Mouse (Mus musculus) hindbrain, postnatal 0 days (tissue): ENCODE data around the gene Serpinb6e. TPM values are rescaled to one million over a fixed set of nuclear protein-coding genes. Genes with fewer than 3 reads are reported as not detected.

ENCODE experiments used
- ATAC-seq: fragments of 200-750 bp; cut with Nextera tagmentation; 2 replicates; pipeline ENCODE4 v1.8.0; 2017; ENCODE audit warnings: mild to moderate bottlenecking, moderate TSS enrichment, moderate library complexity
- DNase-seq: peaks from one replicate; pipeline ENCODE4 v3.0.0-alpha.2; 2015; ENCODE audit warnings: low spot score
- H3K27ac ChIP-seq: fragments of 300-500 bp; sonication (generic); 2 replicates; pipeline ENCODE4 v1.5.1; 2014; ENCODE audit warnings: mild to moderate bottlenecking
- H3K27me3 ChIP-seq: fragments of 300-500 bp; sonication (generic); 2 replicates; pipeline ENCODE4 v1.6.1; 2014; ENCODE audit warnings: low read length, mixed read lengths; ENCODE audit not compliant: insufficient read depth
- H3K36me3 ChIP-seq: fragments of 300-500 bp; sonication (generic); 2 replicates; pipeline ENCODE4 v1.6.1; 2014; ENCODE audit warnings: low read length, mixed read lengths; ENCODE audit not compliant: insufficient read depth
- H3K4me1 ChIP-seq: fragments of 300-500 bp; sonication (generic); 2 replicates; pipeline ENCODE4 v1.6.1; 2014; ENCODE audit warnings: antibody characterized with exemption, low read length, mixed read lengths; ENCODE audit not compliant: insufficient read depth
- H3K4me2 ChIP-seq: fragments of 300-500 bp; sonication (generic); 2 replicates; pipeline ENCODE4 v1.6.1; 2014; ENCODE audit warnings: low read depth, mild to moderate bottlenecking, low read length, moderate library complexity, mixed read lengths
- H3K4me3 ChIP-seq: fragments of 300-500 bp; sonication (generic); 2 replicates; pipeline ENCODE4 v1.5.1; 2014; ENCODE audit warnings: low read length
- H3K9ac ChIP-seq: fragments of 300-500 bp; sonication (generic); replicated peaks from 2 replicates; pipeline ENCODE4 v1.6.1; 2014; ENCODE audit warnings: mild to moderate bottlenecking, low read length, moderate library complexity, mixed read lengths
- H3K9me3 ChIP-seq: fragments of 300-500 bp; sonication (generic); 2 replicates; pipeline ENCODE4 v1.6.1; 2016; ENCODE audit warnings: low read length, mixed read lengths
- CTCF ChIP-seq: IDR thresholded peaks from 2 replicates; pipeline ENCODE4 v1.5.1; 2016; ENCODE audit warnings: antibody characterized with exemption, control low read depth, low read depth
- WGBS: fragments of 180-500 bp; shearing (Covaris S2); extraction: QIAGEN DNeasy Blood & Tissue Kit; methylation state at CpG from one replicate; pipeline ENCODE4 v1.1.7; 2014; 5-methylcytosine and 5-hydroxymethylcytosine counted together
- polyA plus RNA-seq: library from polyadenylated mRNA; unstranded; fragments of >200 nt; fragmentation: Nextera tagmentation; extraction: Ambion mirVana; gene quantifications from 2 replicates; pipeline ENCODE4 v1.2.1, GENCODE M21; 2015
- total RNA-seq: library from RNA; depleted of rRNA; stranded (reverse); fragments of >200 nt; gene quantifications from 2 replicates; pipeline ENCODE4 v1.2.3, GENCODE M21; 2014; rRNA removed

The Serpinb6e gene
- total RNA-seq (not detected in 2 replicates), polyA plus RNA-seq (not detected in 2 replicates)

DNA sequence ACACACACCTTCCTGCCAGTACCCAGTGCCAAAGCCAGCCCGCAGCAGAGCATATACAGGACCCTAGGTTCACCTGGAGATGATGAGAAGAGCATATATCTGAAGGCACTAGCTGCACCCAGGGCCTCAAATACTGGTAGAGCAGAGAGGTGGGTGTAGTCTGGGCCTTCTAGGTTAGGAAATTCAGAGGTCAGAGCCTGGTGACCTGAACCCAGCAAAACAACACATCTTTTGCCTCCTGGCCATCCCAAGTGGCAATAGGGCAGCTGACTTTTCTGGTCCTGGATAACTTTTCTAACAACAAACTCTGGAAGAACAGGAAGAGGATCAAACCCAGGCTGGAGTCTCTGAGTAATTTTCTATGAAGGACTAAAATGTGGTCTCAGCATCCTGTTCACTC is at the start of gene Serpinb6e:
Gene Serpinb6e, minus strand, starts transcription at position 101 of the 400 bp plus-strand sequence.
- H3K4me3 ChIP-seq, result no peak within 1 kb of the TSS
- ATAC-seq (no peak), DNase-seq (no peak)
- H3K27ac ChIP-seq, result no peak within 1 kb of the TSS
- H3K9me3 ChIP-seq, result no peaks in the 10 kb centered on the region
- H3K36me3 ChIP-seq, result no peaks in the 10 kb centered on the region
- 52% methylated on average over 1 of the region's 1 CpGs for WGBS
- H3K27me3 ChIP-seq, result no peaks in the 10 kb centered on the region
- H3K4me2 ChIP-seq, result no peak within 1 kb of the TSS
- no peaks in the 10 kb centered on the region for H3K4me1 ChIP-seq
- no peak within 1 kb of the TSS for H3K9ac ChIP-seq
- TF ChIP-seq CTCF, result no peak

DNA sequence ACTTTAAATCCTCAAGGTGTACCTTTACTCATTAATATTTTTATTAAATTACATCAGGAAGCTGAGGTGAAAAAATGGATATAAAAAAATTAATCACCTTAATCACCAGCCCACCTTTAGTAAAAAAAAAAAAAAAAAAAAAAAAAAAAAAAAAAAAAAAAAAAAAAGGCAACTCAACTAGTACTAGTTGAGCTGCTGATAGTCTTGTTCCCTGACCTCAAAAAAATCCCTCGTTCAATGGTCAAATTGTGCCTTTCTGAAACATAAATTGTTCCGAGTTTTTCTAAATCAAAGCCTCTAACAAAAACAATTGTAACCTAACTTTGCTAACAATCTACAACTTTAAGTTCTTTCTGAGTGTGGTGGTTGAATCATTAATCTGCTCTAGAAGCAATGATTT is 12.5 kb downstream of the Serpinb6e start:
- TF ChIP-seq CTCF, result no peak
- no peaks in the 10 kb centered on the region for H3K36me3 ChIP-seq
- no peaks in the 10 kb centered on the region for H3K4me1 ChIP-seq
- H3K27me3 ChIP-seq, result no peaks in the 10 kb centered on the region
- H3K4me2 ChIP-seq, result no peak overlapping the region
- no peak overlapping the region for H3K27ac ChIP-seq
- no peak overlapping the region for H3K9ac ChIP-seq
- no peaks in the 10 kb centered on the region for H3K9me3 ChIP-seq
- WGBS, result 86% methylated on average over 2 of the region's 2 CpGs
- ATAC-seq (no peak), DNase-seq (no peak)
- H3K4me3 ChIP-seq, result no peak overlapping the region

DNA sequence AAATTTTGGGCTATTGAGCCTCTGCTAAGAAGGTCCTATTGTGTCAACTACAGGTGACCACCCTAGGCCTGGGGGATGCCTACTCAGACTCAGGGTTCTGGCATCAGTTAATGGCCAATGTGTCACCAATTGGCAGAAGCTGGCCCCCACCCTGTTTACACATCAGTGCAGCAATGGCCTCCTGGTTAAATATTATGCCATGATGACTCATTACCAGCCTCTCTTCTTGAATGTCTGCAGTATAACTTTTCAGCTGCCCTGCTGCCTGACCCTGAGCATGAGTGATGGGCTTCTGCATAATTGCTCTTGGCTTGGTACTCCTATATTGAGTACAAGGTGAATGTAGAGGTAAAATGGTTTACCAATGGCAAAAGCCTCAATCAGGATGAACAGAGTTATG is 19.8 kb downstream of the Serpinb6e start:
- Histone ChIP-seq H3K9ac (no peak overlapping the region), H3K9me3 (no peaks in the 10 kb centered on the region; the same call in 1 of the 2 replicates), H3K4me2 (no peak overlapping the region), H3K4me3 (no peak overlapping the region), H3K27ac (no peak overlapping the region), H3K4me1 (no peaks in the 10 kb centered on the region), H3K27me3 (no peaks in the 10 kb centered on the region), H3K36me3 (no peaks in the 10 kb centered on the region)
- no peak for TF ChIP-seq CTCF
- ATAC-seq (no peak), DNase-seq (no peak)

DNA sequence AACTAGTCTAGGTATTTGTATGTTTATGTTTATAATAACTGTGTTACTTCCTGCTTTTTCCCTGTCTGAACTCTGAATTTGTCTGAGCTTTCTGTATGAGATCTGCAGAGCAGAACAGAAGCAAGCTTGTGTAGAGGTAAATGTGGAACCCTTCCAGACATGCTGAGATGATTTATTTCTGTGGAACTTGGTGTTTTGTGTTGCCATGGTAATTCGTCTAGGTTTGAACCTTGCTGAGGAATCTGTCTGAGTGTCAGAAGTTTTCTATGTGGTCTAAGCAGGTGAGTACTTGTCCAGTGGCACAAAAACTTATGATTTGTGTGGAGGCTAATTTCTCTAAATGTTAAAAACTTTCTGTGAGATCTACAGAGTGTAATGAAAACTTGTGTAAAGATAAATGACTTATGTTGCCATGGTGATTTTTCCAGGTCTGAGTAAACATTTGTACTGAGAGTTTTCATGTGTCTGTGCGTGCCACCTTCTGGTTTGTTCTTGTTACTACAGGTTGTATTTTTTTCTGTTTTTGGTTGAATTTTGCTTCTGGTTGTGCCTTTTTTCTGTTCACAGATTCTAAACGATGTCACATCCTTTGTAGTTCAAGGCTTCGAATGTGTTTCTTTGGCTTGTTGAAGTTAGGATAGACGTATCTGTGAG is 21.6 kb downstream of the Serpinb6e start:
- Histone ChIP-seq H3K4me3 (no peak overlapping the region), H3K9ac (no peak overlapping the region), H3K27ac (no peak overlapping the region), H3K9me3 (no peaks in the 10 kb centered on the region; the same call in 1 of the 2 replicates), H3K27me3 (no peaks in the 10 kb centered on the region), H3K4me2 (no peak overlapping the region), H3K36me3 (no peaks in the 10 kb centered on the region), H3K4me1 (no peaks in the 10 kb centered on the region)
- DNase-seq (peak; percentile 32), ATAC-seq (no peak)
- peak; percentile 44 for TF ChIP-seq CTCF
- 75% methylated on average over 5 of the region's 5 CpGs for WGBS

Other genes starting within 250 kb of the Serpinb6e start
- gene Serpinb6d, start 182.0 kb downstream of the Serpinb6e start, total RNA-seq, result not detected in 2 replicates
- gene Serpinb6d, start 182.0 kb downstream of the Serpinb6e start, polyA plus RNA-seq, result not detected in 2 replicates
- gene Serpinb6c, start 62.3 kb upstream of the Serpinb6e start, total RNA-seq, result not detected in 2 replicates
- gene Serpinb6c, start 62.3 kb upstream of the Serpinb6e start, polyA plus RNA-seq, result 0.19 and 0.29 TPM in 2 replicates
- gene Nqo2, start 121.3 kb upstream of the Serpinb6e start, total RNA-seq, result 3.5 and 4.0 TPM in 2 replicates
- 9.5 and 10.0 TPM in 2 replicates for gene Nqo2, start 121.3 kb upstream of the Serpinb6e start, polyA plus RNA-seq
- gene Ripk1, start 159.0 kb upstream of the Serpinb6e start, total RNA-seq, result 6.4 and 7.8 TPM in 2 replicates
- 4.5 and 4.8 TPM in 2 replicates for gene Ripk1, start 159.0 kb upstream of the Serpinb6e start, polyA plus RNA-seq
- 45.1 and 60.8 TPM in 2 replicates for gene Serpinb6a, start 159.4 kb upstream of the Serpinb6e start, total RNA-seq
- gene Serpinb6a, start 159.4 kb upstream of the Serpinb6e start, polyA plus RNA-seq, result 50.7 and 52.1 TPM in 2 replicates
- 42.0 and 60.7 TPM in 2 replicates for gene Bphl, start 194.2 kb upstream of the Serpinb6e start, total RNA-seq
- gene Bphl, start 194.2 kb upstream of the Serpinb6e start, polyA plus RNA-seq, result 50.4 and 57.3 TPM in 2 replicates
- 6,578 and 6,630 TPM in 2 replicates for gene Tubb2a, start 234.6 kb upstream of the Serpinb6e start, total RNA-seq
- gene Tubb2a, start 234.6 kb upstream of the Serpinb6e start, polyA plus RNA-seq, result 3,263 and 3,562 TPM in 2 replicates